Mouse (Mus musculus) embryonic facial prominence, embryonic 11.5 days (tissue): Measurements from ENCODE around the gene Raet1e. TPM values are rescaled to one million over a fixed set of nuclear protein-coding genes. Genes with fewer than 3 reads are reported as not detected.
A peak's percentile ranks its signal among the peaks of the same experiment; 100 is the strongest.
"Not testable (repeated sequence)": the region's sequence is repeated elsewhere in the genome, so short reads cannot be mapped to it uniquely, and the experiment has no call there.

Source experiments
- ATAC-seq: fragments of 200-750 bp; cut with Nextera tagmentation; replicated peaks from 2 replicates; pipeline ENCODE4 v1.8.0; 2017; ENCODE audit warnings: low read depth; ENCODE audit not compliant: insufficient number of reproducible peaks, low FRiP score, low TSS enrichment
- DNase-seq: peaks from one replicate; pipeline ENCODE4 v3.0.0-alpha.2; 2015; ENCODE audit warnings: low spot score
- H3K27ac ChIP-seq: fragments of 300-500 bp; sonication (generic); replicated peaks from 2 replicates; pipeline ENCODE4 v1.5.1; 2014; ENCODE audit warnings: mild to moderate bottlenecking, low read depth, low read length, control low read depth
- H3K27me3 ChIP-seq: fragments of 300-500 bp; sonication (generic); 2 replicates; pipeline ENCODE4 v1.6.1; 2014; ENCODE audit warnings: mild to moderate bottlenecking, low read length, moderate library complexity, mixed read lengths; ENCODE audit not compliant: control insufficient read depth, insufficient read depth
- H3K36me3 ChIP-seq: fragments of 300-500 bp; sonication (generic); replicated peaks from 2 replicates; pipeline ENCODE4 v1.6.1; 2014; ENCODE audit warnings: low read depth, mild to moderate bottlenecking, low read length, moderate library complexity, mixed read lengths; ENCODE audit not compliant: control insufficient read depth, insufficient read depth
- H3K4me1 ChIP-seq: fragments of 300-500 bp; sonication (generic); 2 replicates; pipeline ENCODE4 v1.6.1; 2014; ENCODE audit warnings: low read length, mixed read lengths; ENCODE audit not compliant: control insufficient read depth, insufficient read depth
- H3K4me2 ChIP-seq: fragments of 300-500 bp; sonication (generic); 2 replicates; pipeline ENCODE4 v1.6.1; 2014; ENCODE audit warnings: low read depth, mild to moderate bottlenecking, control low read depth, low read length, moderate library complexity
- H3K4me3 ChIP-seq: fragments of 300-500 bp; sonication (generic); 2 replicates; pipeline ENCODE4 v1.5.1; 2014; ENCODE audit warnings: low read depth, low read length, control low read depth
- H3K9ac ChIP-seq: fragments of 300-500 bp; sonication (generic); replicated peaks from 2 replicates; pipeline ENCODE4 v1.6.1; 2014; ENCODE audit warnings: mild to moderate bottlenecking, control low read depth, low read length
- H3K9me3 ChIP-seq: fragments of 300-500 bp; sonication (generic); replicated peaks from 2 replicates; pipeline ENCODE4 v1.6.1; 2016; ENCODE audit warnings: mild to moderate bottlenecking, low read length, inconsistent platforms, mixed read lengths; ENCODE audit not compliant: control insufficient read depth
- WGBS: fragments of 180-500 bp; shearing (Covaris S2); extraction: QIAGEN DNeasy Blood & Tissue Kit; methylation state at CpG from one replicate; pipeline ENCODE4 v1.1.7; 2014; 5-methylcytosine and 5-hydroxymethylcytosine counted together
- polyA plus RNA-seq: library from polyadenylated mRNA; unstranded; fragments of >200 nt; fragmentation: Nextera tagmentation; extraction: Ambion mirVana; gene quantifications from 2 replicates; pipeline ENCODE4 v1.2.1, GENCODE M21; 2014

The Raet1e gene
- polyA plus RNA-seq, 1 experiment from 2014 or later: 11.3 TPM

DNA sequence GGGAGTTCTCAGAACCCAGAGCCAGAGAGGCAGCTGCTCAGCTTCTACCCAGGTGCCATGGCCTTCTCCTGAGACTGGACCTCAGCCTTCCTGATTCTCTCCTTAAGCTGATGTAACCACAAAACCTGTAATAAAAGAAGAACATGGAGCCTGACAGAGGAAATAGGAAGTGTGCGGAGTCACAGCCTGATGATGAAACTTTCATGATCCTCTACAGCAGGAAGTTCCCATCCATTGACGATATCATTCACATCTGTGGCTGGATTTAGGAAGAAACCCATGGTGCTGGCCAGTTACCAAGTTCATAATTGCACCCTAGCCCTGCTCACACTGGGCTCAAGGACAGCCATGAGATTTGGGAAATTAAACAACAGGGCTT is 195.8 kb downstream of the Raet1e start:
- not testable (repeated sequence) for DNase-seq, ATAC-seq, H3K4me2 ChIP-seq, H3K36me3 ChIP-seq, H3K4me3 ChIP-seq, H3K9me3 ChIP-seq, H3K9ac ChIP-seq, H3K27ac ChIP-seq, H3K27me3 ChIP-seq, H3K4me1 ChIP-seq
- WGBS: 90% methylated on average over 2 of the region's 2 CpGs

DNA sequence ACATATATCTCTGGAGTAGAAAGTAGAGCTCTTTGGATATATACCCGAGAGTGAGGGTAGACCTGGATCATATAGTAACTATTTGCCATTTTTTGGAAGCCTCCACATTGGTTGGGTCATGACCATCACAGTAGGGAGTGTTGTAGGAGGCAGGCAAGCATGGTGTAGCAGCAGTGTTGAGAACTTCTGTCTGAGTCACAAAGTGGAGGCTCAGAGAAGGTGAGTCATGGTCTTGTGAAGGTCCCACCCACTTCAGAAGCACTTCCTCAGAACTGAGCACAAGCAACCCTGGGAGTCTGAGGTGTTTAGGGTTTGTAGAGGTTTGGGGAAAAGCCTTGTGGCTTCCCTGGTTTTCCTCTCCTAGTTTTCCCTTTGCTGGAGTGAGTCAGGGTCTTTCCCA is 199.0 kb downstream of the Raet1e start:
- not testable (repeated sequence) for H3K36me3 ChIP-seq, H3K9me3 ChIP-seq, H3K27me3 ChIP-seq, H3K4me3 ChIP-seq, H3K27ac ChIP-seq, DNase-seq, ATAC-seq, H3K4me2 ChIP-seq, H3K9ac ChIP-seq, H3K4me1 ChIP-seq
- 77% methylated on average over 1 of the region's 1 CpGs for WGBS

DNA sequence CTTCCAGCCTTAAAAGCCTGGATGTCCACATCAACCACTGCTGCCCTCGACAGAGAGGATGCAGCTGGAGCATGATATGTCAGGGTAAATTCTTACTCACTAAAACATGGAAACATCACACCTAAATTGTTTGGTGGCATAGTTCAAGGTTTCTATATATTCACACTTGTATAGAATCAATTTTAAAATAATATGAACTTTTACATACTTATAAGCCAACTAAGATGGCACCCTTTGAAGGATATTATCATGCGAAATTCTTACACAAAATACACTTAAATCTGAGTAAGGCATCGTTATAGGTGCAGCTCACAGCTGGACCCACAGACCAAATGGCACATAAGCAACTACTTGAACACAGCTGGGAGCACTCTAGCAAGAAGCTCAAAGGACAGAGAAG is 201.9 kb downstream of the Raet1e start, which contains the start of gene Raet1d:
TSS of gene Raet1d (plus strand) at position 301 of the 400 bp plus-strand sequence.
- not testable (repeated sequence) for H3K4me2 ChIP-seq, H3K27me3 ChIP-seq, DNase-seq, H3K36me3 ChIP-seq, H3K4me1 ChIP-seq, H3K9me3 ChIP-seq, H3K9ac ChIP-seq, ATAC-seq, H3K4me3 ChIP-seq, H3K27ac ChIP-seq
- 70% methylated on average over 3 of the region's 3 CpGs for WGBS

DNA sequence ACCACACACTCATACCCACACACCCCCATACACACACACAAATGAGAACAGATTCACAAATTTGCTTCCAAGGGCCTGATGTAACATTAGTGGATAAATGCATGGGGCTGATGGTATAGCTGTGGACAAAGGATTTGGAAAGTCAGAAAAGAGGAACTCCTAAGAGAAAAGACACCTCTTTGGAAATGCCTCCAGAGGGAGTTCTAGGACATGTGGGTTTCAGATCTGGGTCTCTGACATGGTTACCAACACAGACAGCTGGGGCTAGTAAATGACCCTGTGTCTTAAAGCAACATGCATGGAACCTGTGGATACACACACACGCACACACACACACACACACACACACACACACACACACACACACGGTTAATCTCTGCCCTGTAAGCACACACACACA is 202.6 kb downstream of the Raet1e start:
- not testable (repeated sequence) for ATAC-seq, H3K36me3 ChIP-seq
- 57% methylated on average over 2 of the region's 2 CpGs for WGBS

DNA sequence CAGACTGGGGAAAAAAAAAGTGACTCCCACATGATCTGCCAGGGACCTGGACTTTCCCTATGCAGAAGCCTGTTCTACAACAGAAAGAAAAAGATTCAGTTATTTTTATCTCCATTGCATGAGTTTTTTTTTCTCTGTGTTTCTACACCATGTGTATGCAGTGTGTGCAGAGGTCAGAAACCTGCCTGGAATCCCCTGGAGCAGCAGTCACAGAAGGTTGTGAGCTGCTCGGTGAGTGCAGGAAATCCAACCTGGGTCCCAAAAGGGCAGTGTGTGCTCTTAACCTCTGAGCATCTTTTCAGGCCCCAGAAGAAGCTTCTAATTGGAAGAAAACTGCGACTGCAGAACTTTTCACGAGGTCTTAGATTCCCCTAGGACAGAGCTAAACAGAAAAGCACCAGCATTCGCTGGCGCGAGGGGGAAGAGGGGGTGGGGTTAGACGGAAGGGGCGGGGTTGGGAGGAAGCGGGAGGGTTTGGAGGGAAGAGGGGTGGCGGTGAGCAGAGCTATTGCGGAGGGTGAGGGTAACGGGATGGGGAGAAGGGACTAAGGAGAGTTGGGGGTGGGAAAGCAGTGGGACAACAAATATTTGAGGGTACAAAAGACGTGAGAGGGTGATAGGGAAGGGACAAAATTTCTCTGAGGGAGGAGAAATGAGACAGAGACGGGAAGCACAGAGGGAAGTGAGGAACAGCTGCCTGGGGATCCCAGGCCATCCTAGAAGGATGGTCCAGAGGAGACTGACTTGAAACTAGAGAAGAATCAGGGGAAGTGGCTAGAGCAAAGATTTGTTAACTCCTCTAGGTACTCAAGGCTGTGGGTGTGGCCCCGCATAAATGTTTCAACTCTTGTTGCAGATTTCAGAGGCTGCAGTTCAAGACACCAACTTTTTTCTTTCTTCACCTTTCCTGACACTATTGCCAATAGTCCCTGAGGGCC is 203.3 kb downstream of the Raet1e start:
- H3K9me3 ChIP-seq, H3K27ac ChIP-seq, H3K4me3 ChIP-seq, H3K4me1 ChIP-seq, H3K4me2 ChIP-seq, H3K27me3 ChIP-seq, H3K36me3 ChIP-seq, H3K9ac ChIP-seq: not testable (repeated sequence)
- DNase-seq (peak; percentile 60), ATAC-seq (peak; percentile 75)
- WGBS: 0% methylated on average over 9 of the region's 15 CpGs

More for the DNA sequence above, 202.6 kb downstream of the Raet1e start:
- H3K27ac ChIP-seq, H3K27me3 ChIP-seq, H3K4me2 ChIP-seq, H3K9ac ChIP-seq, DNase-seq, H3K4me1 ChIP-seq, H3K9me3 ChIP-seq, H3K4me3 ChIP-seq: not testable (repeated sequence)

DNA sequence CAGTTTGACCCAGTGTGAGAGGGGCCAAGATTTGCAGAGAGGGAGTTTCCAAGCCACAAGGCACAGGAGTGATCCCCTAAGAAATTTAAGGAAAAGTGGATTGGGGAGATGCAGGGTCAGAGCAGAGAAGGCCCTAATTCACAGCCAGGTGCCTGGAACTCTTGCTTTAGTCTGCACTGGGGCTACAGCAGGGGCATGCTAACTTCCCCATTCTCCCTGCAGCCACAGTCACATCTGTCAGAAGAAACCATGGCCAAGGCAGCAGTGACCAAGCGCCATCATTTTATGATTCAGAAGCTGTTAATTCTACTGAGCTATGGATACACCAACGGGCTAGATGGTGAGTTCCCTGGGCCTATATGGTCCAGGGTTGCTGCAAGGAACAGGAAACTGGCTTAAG is 204.1 kb downstream of the Raet1e start:
- ATAC-seq, H3K4me3 ChIP-seq, H3K4me2 ChIP-seq, DNase-seq, H3K9me3 ChIP-seq, H3K9ac ChIP-seq, H3K4me1 ChIP-seq, H3K27ac ChIP-seq, H3K36me3 ChIP-seq, H3K27me3 ChIP-seq: not testable (repeated sequence)
- 89% methylated on average over 2 of the region's 2 CpGs for WGBS

DNA sequence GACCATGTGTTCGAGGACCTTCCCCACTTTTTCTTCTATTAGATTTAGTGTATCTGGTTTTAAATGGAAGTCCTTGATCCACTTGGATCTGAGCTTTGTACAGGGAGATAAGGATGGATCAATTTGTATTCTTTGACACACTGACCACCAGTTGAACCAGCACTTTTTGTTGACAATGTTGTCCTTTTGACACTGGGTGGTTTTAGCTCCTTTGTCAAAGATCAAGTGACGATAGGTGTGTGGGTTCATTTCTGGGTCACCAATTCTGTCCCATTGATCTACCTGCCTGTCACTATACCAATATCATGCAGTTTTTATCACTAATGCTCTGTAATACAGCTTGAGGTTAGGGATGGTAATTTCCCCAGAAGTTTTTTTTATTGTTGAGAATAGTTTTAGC is 206.5 kb downstream of the Raet1e start:
- H3K9me3 ChIP-seq, H3K4me2 ChIP-seq, H3K4me1 ChIP-seq, H3K4me3 ChIP-seq, H3K27ac ChIP-seq, ATAC-seq, DNase-seq, H3K36me3 ChIP-seq, H3K27me3 ChIP-seq, H3K9ac ChIP-seq: not testable (repeated sequence)
- WGBS: 85% methylated on average over 2 of the region's 2 CpGs

DNA sequence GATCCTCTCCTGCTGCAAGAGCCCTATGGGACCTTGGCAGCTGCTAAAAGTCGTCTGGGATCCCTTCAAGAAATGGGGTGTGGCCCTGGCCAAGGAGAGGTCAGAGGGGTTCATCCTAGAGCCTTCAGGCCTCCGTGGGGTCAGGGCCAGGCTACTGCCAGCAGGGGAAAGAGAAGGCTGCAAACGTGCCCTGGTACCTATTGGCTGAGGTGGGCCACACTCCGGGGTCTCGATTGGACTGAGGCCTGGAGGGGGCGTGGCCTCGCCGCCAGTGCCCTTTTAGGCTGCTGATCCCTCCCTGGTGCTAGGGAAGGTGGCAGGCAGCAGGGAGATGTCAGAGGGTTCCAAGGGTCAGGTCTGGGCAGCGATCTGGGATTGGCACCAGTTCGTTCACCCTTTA is 222.9 kb downstream of the Raet1e start:
- not testable (repeated sequence) for H3K27me3 ChIP-seq, H3K9ac ChIP-seq, H3K4me3 ChIP-seq, H3K36me3 ChIP-seq, H3K27ac ChIP-seq, H3K4me2 ChIP-seq, H3K4me1 ChIP-seq, H3K9me3 ChIP-seq
- DNase-seq: peak; percentile 1
- 0% methylated on average over 5 of the region's 10 CpGs for WGBS
- peak; percentile 70; the same call in 1 of the 2 replicates for ATAC-seq
